Mouse (Mus musculus): ENCODE data around the gene Hmcn1. TPM values are rescaled to one million over a fixed set of nuclear protein-coding genes. Genes with fewer than 3 reads are reported as not detected.

The Hmcn1 gene
- total RNA-seq, 2 experiments from 2014 or later = not detected

DNA sequence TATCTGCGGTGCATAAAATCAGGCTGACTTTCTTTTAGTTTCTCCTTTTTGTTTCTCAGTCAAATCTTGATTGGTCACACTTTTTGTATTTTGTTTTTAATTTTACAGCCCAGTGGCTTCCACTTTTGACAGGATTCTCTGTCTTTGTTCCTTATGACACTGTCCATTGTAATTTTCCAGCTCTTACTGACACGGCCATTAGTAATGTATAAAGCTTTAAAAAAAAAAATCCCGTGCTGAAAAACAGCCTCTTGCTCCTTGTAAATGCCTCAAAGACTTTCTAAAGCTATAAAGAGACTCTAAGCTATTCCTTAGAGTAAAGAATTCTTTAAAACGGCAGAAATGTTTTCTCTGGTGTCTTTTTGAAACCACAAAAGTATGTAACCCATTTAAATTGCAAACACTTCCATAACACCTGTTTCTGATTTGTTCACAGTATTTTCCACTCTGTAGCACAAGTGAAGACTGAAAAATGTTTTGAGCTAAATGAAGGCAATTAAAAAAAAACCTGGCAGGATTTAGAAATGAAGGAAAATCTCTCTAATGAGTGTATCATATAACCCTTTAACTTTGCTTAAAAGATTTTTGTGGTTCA is 422.6 kb downstream of the Hmcn1 start:
- ATAC-seq (replicated peaks; ENCODE audit: low FRiP score, poor library complexity, severe bottlenecking) = no peak

DNA sequence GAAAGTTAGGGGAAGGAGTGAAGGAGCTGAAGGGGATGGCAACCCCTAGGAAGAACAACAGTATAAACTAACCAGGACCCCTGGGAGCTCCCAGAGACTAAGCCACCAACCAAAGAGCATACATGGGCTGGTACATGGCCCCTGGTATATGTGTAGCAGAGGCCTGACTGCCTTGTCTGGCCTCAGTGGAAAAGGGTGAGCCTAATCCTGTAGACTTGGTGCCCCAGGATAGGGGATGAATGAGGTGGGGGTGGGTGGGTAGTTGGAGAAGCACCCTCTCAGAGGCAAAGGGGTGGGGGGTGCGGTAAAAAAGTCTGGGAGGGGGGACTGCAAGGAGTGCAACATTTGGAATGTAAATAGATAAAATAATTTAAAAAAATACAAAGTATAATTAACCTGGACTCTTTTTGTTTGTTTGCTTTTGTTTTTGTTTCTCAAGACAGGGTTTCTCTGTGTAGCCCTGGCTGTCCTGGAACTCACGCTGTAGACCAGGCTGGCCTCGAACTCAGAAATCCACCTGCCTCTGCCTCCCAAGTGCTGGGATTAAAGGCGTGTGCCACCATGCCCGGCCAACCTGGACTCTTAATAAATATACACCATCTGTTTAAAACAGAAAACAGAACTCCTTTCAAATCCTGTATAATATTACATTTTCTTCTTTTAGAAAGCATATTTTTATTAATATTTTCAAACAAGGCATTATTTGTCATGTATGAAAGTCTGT is 423.3 kb downstream of the Hmcn1 start:
- no peak for ATAC-seq (replicated peaks; ENCODE audit: low FRiP score, poor library complexity, severe bottlenecking)

DNA sequence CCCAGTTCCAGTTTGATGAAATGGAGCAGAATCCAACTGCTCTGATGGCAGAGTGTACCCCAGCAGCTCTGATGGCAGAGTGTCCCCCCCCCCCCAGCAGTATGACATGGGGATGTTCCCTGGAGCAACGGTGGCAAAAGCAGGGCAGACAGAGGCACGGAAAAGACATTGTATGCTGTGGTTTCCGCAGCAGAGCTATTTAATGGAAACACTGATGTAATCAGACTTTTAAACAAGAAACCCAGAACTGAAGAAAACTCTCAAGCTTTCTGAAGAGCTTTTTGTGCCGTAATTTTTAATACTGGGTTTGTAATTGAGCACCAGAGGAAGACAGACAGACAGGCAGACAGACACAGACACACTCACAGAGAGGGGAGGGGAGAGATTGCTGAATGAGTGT is 426.9 kb downstream of the Hmcn1 start:
- no peak for ATAC-seq (replicated peaks; ENCODE audit: low FRiP score, poor library complexity, severe bottlenecking)

DNA sequence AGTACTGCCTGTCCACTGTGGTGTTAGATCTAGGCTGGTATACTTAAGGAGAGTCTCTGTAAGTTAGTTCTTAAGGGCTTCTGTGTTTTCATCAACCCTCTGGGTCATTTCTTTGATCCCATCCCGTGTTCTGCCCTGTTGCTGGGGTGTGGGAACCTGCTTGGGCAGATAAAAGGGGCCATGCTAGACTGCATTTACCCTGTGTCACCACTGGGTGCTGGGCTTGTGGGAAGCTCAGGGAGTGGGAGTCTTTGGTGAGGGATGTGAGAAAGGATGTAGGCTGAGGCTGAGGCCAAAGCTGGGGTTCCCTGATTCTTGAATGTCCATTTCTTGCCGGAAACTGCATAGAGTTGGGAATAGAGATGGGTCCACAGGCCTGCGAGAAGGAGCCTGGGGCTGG is 436.6 kb downstream of the Hmcn1 start:
- ATAC-seq (replicated peaks; ENCODE audit: low FRiP score, poor library complexity, severe bottlenecking) = 0 out of 2 replicates have a peak, but pooled peaks have one; percentile 39

DNA sequence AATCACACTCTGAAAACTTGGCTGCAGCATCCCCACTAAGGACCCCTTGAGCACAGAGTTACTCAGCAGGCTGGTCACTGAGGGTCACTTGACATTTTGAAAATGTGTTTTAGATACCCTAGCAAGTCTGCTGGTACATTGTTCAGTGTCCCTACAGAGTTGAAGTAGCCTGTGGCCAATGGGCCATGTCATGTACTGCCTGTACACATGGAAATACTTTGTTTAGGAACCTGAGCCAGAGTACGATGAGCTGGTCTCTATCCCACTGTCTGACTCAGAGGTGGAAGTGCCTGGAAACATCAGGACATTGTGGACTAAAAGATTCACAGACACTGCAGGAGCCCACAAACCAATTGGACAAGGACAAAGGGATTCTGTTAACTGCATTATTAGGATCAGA is 441.8 kb downstream of the Hmcn1 start:
- ATAC-seq (replicated peaks; ENCODE audit: low FRiP score, poor library complexity, severe bottlenecking) = no peak

DNA sequence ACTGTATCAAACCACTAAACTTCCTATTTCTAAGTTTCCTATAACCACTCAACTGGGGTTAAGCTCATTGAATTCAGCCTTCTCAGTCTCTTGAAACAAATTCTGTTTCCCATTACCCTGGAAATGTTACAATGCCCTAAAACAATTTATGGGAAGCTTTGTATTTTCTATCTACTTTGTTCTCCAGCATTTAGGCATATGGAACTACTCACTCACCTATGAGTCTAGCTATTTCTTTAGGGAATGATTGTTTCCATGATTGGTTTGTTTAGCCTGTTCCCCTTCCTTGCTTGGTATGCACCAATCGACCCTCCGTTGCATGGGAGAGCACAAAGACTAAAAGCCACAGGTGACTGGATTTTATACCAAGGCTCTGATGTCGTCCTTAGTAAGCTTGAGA is 446.8 kb downstream of the Hmcn1 start:
- ATAC-seq (replicated peaks; ENCODE audit: low FRiP score, poor library complexity, severe bottlenecking) = no peak

DNA sequence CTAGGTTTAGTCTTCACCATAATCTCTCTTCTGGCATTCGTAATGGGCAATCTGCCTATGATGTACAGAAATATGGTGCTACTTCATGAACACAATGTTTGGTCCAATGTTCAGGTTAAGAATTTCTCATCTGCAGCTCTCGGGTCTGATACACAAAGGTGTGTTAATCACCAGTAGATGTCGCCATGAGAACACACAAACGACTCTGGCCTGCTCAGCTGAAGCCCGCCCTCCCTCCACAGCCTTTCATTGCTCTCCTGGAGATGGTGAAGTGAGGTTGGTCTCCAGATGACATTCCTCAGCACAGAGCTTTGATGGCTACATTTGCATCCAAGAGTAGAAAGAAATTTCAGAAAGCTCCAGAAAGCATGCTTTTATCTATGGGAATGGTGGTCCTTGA is 453.0 kb downstream of the Hmcn1 start:
- ATAC-seq (replicated peaks; ENCODE audit: low FRiP score, poor library complexity, severe bottlenecking) = no peak

DNA sequence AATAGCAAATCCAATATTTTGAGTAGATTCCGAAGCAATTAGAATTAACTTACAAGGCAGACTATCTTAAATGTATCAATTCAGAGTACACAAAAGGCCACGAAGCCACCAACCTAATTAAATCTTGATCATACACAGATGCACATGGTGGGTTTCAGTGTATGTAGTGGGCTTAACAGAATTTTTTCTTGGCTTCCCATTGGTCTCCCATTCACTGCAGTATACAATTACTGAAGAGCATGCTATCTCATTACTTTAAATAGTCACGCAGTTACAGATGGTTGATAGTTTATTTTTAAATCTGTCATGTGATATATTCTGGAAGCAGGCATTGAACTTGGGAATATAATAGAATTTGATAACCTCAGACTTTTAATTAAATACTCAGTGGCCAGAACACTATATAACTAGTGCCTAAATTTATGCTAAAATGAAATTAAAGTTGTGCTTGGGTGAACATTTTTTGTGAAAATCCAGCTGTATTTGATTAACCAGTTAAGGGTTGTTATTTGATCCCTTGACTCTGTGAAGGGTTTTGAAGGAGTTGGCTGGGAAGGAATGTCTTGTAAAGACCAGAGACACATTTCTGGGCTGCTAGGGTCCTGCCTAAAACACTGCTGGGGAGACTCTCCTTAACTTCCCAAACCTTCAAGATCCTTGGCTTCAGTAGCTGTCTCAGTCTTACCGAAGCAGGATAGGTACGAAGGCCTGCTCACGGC is 455.7 kb downstream of the Hmcn1 start:
- ATAC-seq (replicated peaks; ENCODE audit: low FRiP score, poor library complexity, severe bottlenecking) = no peak

DNA sequence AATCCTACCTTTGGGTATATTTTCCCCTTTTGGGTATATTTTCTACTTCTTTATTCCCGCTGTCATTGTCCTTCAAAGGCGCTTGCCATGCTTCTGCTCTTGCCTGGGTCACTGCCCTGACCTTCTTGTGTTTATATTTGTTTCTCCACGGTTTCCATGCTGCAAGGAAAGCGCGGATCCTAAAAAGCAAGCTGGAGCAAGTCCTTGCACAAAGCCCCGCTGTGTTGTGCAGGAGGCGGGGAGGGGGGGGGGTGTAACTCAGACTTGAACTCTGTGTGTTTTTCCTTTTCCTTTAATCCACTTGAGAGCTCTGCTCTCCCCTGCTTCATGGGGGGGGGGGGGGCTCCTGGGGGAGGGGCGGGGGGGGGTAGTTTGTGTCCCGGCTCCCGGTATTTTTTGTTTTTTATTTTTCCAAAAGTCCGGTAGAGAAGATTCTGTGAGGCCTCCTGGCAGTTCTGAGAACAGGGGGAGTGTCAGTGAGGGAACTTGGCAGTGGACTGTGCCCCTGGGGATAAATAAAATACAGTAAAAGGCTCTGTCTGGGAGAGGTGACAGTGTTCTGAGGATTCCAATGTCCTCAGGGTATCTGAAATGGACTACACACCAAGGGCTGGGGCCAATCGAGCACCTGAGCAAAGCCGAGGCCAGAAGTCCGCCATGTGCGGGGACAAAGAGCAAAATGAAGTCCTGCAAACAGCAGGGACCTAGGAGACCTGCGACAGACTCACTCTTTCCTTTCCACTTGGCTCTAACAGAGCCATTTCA is 457.3 kb downstream of the Hmcn1 start:
- no peak for ATAC-seq (replicated peaks; ENCODE audit: low FRiP score, poor library complexity, severe bottlenecking)

DNA sequence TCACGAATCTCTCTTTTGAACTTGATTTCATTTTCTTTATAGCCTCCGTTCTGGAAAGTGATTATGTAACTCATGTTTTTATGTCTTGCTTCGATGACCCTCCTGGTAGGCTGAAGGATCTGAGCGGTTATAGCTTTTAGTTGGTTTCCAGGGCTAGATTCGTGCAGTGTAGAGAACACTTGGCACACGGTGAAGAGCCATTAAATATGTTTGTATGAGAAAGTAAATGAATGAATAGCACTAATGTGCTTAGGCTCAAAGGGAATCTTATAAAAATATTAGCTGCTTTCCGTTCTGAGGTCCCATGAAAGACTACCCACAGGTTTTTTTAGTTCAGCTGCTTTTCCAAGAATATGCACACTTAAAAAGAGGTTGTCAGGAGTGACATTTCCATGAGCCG is 458.6 kb downstream of the Hmcn1 start:
- no peak for ATAC-seq (replicated peaks; ENCODE audit: low FRiP score, poor library complexity, severe bottlenecking)

DNA sequence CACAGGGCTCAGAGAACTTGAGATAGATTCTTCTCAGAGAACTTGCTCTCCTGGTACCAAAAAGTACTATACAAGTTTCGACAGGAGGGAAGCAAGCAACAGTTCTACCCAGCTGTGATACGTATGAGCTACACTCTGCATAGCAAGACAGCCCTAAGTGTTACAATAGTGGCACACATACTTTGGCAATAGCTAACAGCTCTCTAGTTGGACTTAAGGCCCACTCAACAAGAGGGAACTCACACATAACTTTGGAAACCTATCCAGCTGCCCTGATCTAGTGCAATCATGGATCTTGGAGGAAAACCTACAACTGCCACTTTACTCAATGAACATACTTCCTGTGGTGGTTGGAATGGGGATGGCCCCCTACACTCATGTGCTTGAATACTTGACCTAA is 480.2 kb downstream of the Hmcn1 start:
- ATAC-seq (replicated peaks; ENCODE audit: low FRiP score, poor library complexity, severe bottlenecking) = no peak

Other genes starting within 250 kb of the Hmcn1 start
- gene Gm47985, start 189.1 kb upstream of the Hmcn1 start, total RNA-seq (2015; ENCODE audit: low replicate concordance) = not detected in 2 replicates
- 1.5 and 2.2 TPM in 2 replicates for gene Gm47985, start 189.1 kb upstream of the Hmcn1 start, total RNA-seq (2017; ENCODE audit: low replicate concordance)
- gene Gm8947, start 198.9 kb upstream of the Hmcn1 start, total RNA-seq (2015; ENCODE audit: low replicate concordance) = 5.0 TPM in 1 of 2 replicates, not detected in the other
- gene Gm8947, start 198.9 kb upstream of the Hmcn1 start, total RNA-seq (2017; ENCODE audit: low replicate concordance) = 1.0 TPM in 1 of 2 replicates, not detected in the other
- gene Gm47995, start 205.0 kb upstream of the Hmcn1 start, total RNA-seq (2015; ENCODE audit: low replicate concordance) = not detected in 2 replicates
- 5.4 TPM in 1 of 2 replicates, not detected in the other for gene Gm47995, start 205.0 kb upstream of the Hmcn1 start, total RNA-seq (2017; ENCODE audit: low replicate concordance)
- gene 3110040M04Rik, start 210.7 kb upstream of the Hmcn1 start, total RNA-seq (2015; ENCODE audit: low replicate concordance) = not detected in 2 replicates
- not detected in 2 replicates for gene 3110040M04Rik, start 210.7 kb upstream of the Hmcn1 start, total RNA-seq (2017; ENCODE audit: low replicate concordance)
- not detected in 2 replicates for gene Gm47996, start 216.7 kb upstream of the Hmcn1 start, total RNA-seq (2015; ENCODE audit: low replicate concordance)
- gene Gm47996, start 216.7 kb upstream of the Hmcn1 start, total RNA-seq (2017; ENCODE audit: low replicate concordance) = not detected in 2 replicates